Mouse (Mus musculus): ENCODE measurements around the gene Mup21. TPM values are rescaled to one million over a fixed set of nuclear protein-coding genes. Genes with fewer than 3 reads are reported as not detected.
A peak's percentile ranks its signal among the peaks of the same experiment; 100 is the strongest.
"Not testable (repeated sequence)": the region's sequence is repeated elsewhere in the genome, so short reads cannot be mapped to it uniquely, and the experiment has no call there.

The Mup21 gene
- total RNA-seq (2021) = not detected

GRCm38 (mm10) chr4:62150811-62151210, at the start of gene Mup21:
Mup21 (minus strand) TSS chr4:62150863.
- no peak for DNase-seq (ENCODE audit: extremely low spot score in 1 of 2, low spot score in 2 of 2)
- intact Hi-C loops (cut with DNase I) = no loop called here

GRCm38 (mm10) chr4:62199923-62200529, 49.4 kb upstream of the Mup21 start:
- DNase-seq (ENCODE audit: extremely low spot score in 1 of 2, low spot score in 2 of 2) = no peak

GRCm38 (mm10) chr4:62188778-62189177, 38.1 kb upstream of the Mup21 start:
- DNase-seq (ENCODE audit: extremely low spot score in 1 of 2, low spot score in 2 of 2) = no peak
- intact Hi-C loops (cut with DNase I) = no loop called here

More at GRCm38 (mm10) chr4:62199923-62200529, 49.4 kb upstream of the Mup21 start:
- intact Hi-C loops (cut with DNase I) = loop anchor here (10.0 kb wide), 1 partner anchor 85 kb away; no protein-coding TSS in a partner anchor

- peak in 1 of 2 experiments; percentile 31 for DNase-seq (ENCODE audit: extremely low spot score in 1 of 2, low spot score in 2 of 2)
- intact Hi-C loops (cut with DNase I) = no loop called here
Observed at GRCm38 (mm10) chr4:62177282-62177681, 26.6 kb upstream of the Mup21 start.

DNA sequence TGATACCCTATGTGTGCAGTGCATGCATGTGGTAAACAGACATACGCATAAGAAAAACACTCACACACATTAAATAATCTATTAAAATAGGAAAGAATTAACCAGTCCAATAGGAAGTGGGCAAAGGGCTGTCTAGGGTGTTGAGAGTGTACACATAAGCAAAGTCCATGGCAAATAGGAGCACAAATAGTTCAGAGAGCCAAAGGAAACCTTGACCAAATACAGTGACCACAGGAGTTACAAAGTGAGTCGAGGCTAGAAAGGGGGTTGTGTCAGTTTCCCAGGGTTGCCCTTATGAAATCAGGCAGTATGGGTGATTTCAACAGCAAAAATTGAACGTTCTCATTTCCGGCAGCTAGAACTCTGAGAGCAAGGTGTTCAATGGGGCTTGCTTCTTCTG, 23.8 kb upstream of the Mup21 start:
- intact Hi-C loops (cut with DNase I) = no loop called here
- no peak for DNase-seq (ENCODE audit: extremely low spot score in 1 of 2, low spot score in 2 of 2)

DNA sequence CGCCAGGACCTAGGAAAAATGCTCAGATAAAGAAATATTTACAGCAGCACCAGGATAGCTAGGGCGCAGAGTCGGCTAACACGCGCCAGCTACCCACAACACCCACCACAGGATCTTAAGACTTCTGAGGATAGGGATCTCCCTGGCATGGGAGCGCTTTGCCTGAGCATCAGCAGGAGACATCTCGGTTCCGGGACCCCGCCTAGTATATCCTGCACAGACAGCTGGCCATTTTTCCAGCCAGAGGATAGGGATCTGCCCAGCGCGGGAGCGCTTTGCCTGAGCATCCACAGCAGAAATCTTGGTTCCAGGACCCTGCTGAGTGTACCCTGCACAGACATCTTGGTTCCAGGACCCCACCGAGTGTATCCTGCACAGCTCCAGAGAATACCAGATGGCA, 17.0 kb upstream of the Mup21 start:
- intact Hi-C loops (cut with DNase I); DNase-seq (ENCODE audit: extremely low spot score in 1 of 2, low spot score in 2 of 2): not testable (repeated sequence)

DNA sequence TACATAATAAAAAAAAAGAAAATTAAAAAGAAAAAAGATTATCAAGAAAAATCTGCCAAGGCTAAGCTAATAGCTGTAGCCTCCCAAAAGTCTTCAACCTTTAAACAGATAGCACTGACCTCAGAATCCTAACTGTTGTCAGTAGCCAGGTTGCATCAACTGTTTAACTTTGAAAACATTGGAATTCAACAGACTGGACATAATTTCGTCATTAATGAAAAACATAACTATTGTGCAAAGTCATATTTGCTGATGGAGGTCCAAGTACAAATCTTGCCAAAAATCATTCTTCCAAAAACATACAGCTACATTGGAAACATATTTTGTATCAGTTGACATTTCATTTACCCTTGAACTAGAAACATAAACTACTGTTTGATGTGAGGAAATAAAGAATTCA, 7.7 kb upstream of the Mup21 start:
- no peak for DNase-seq (ENCODE audit: extremely low spot score in 1 of 2, low spot score in 2 of 2)
- intact Hi-C loops (cut with DNase I) = no loop called here

DNA sequence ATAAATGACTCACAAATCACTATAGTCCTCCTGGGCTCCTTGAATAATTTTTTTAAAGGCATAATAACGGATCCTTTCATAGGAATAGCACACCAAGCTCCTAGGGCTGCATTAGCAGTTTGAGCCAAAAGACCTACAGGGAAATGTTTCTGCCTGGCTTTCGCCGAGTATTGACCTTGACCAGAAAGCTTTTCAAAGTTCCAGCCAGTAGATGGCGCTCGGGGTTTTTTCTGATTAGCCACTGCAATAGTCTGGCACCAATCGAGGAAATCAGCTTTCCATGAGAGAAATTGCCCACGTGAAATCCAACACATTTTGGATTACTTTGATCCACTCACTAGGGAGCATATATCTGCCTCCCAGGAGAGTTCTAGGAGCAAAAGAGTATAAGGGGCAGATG, 17.0 kb downstream of the Mup21 start:
- intact Hi-C loops (cut with DNase I) = no loop called here

GRCm38 (mm10) chr4:62103366-62103765, 47.3 kb downstream of the Mup21 start:
- peak in 1 of 2 experiments; percentile 23 for DNase-seq (ENCODE audit: extremely low spot score in 1 of 2, low spot score in 2 of 2)
- intact Hi-C loops (cut with DNase I) = not testable (repeated sequence)

More for the DNA sequence above, 17.0 kb downstream of the Mup21 start:
- peak in 1 of 2 experiments; percentile 28 for DNase-seq (ENCODE audit: extremely low spot score in 1 of 2, low spot score in 2 of 2)

Other genes with a start within 250 kb of the Mup21 start
- gene Mup20, start 96.7 kb downstream of the Mup21 start, total RNA-seq (2021) = not detected
- not detected for gene Mup3, start 63.5 kb downstream of the Mup21 start, total RNA-seq (2021)
- 10 to 100 TPM; 22.3 to 22.9 TPM for gene Zfp37, start 80.2 kb upstream of the Mup21 start, total RNA-seq (2021)
- 1 to 10 TPM; 8.5 to 9.4 TPM for gene Slc31a2, start 111.7 kb upstream of the Mup21 start, total RNA-seq (2021)
- gene Fkbp15, start 209.7 kb upstream of the Mup21 start, total RNA-seq (2021) = 10 to 100 TPM; 37.2 to 38.8 TPM
- gene Slc31a1, start 209.9 kb upstream of the Mup21 start, total RNA-seq (2021) = 10 to 100 TPM; 32.7 TPM

Measured in left cerebral cortex, postnatal 10 days (tissue).